20 mouse cellular contexts compared by ENCODE assay signal in genomic region chr1:136120263-136120603, GRCm38 (mm10). TPM values are rescaled to one million over a fixed set of nuclear protein-coding genes. Genes with fewer than 3 reads are reported as not detected.
DNase-seq lines count a peak whose midpoint lies in the region; ATAC-seq and TF ChIP-seq lines count a peak whose summit lies in the region.
"Had no signal": no experiment of that assay in that cellular context is flagged by ENCODE, and none has a peak within 500 bp of the region (broad histone marks: within the 10 kb centered on the region; RNA-seq: fewer than 3 reads in every experiment).

No protein-coding gene starts in this region.

- no peaks in the 10 kb centered on the region for H3K36me3 ChIP-seq in intestine, postnatal 0 days (ENCODE audit: control insufficient read depth, insufficient read depth)
- no peaks in the 10 kb centered on the region for H3K36me3 ChIP-seq in intestine, embryonic 15.5 days
- peaks cover 15% of the 10 kb centered on the region for H3K36me3 ChIP-seq in megakaryocyte, embryonic 14.5 days (replicated peaks; ENCODE audit: low read length)
- H3K36me3 ChIP-seq in MEL (ENCODE audit: control insufficient read depth in 1 of 2, insufficient read depth in 2 of 2, low read length in 2 of 2): no peaks in the 10 kb centered on the region; a peak in 1 of 4 replicates
- no peaks in the 10 kb centered on the region for H3K36me3 ChIP-seq in forebrain, embryonic 10.5 days (replicated peaks)
- H3K36me3 ChIP-seq: embryonic facial prominence, embryonic 15.5 days; forebrain, embryonic 12.5 days; heart, embryonic 12.5 days; hindbrain, embryonic 15.5 days had no signal

- no peaks in the 10 kb centered on the region for H3K9me3 ChIP-seq in intestine, postnatal 0 days (ENCODE audit: control insufficient read depth)
- no peaks in the 10 kb centered on the region for H3K9me3 ChIP-seq in intestine, embryonic 15.5 days
- no peaks in the 10 kb centered on the region for H3K9me3 ChIP-seq in megakaryocyte, embryonic 14.5 days
- H3K9me3 ChIP-seq in MEL (replicated peaks; ENCODE audit: insufficient read depth, low read length): no peaks in the 10 kb centered on the region
- H3K9me3 ChIP-seq in forebrain, embryonic 10.5 days: no peaks in the 10 kb centered on the region
- H3K9me3 ChIP-seq: embryonic facial prominence, embryonic 15.5 days; forebrain, embryonic 12.5 days; heart, embryonic 12.5 days; hindbrain, embryonic 15.5 days had no signal

- no peak for TF ChIP-seq POLR2A in MEL (IDR thresholded peaks at IDR 0.05; ENCODE audit: control insufficient read depth in 1 of 2, insufficient read depth in 1 of 2, low read depth in 1 of 2, low read length in 2 of 2, poor library complexity in 1 of 2)
- peak; percentile 54 for TF ChIP-seq POLR2A in embryonic fibroblast, embryonic 13.5 days (IDR thresholded peaks at IDR 0.05; ENCODE audit: low read depth, low read length)

- no peak overlapping the region for H3K4me2 ChIP-seq in intestine, postnatal 0 days (replicated peaks; ENCODE audit: low read depth)
- no peak overlapping the region for H3K4me2 ChIP-seq in intestine, embryonic 15.5 days (replicated peaks)
- H3K4me2 ChIP-seq: embryonic facial prominence, embryonic 15.5 days; forebrain, embryonic 12.5 days; heart, embryonic 12.5 days; hindbrain, embryonic 15.5 days had no signal

- DNase-seq in MEL (ENCODE audit: low read depth, low spot score): no peak
- DNase-seq in forebrain, embryonic 10.5 days (ENCODE audit: extremely low spot score, low spot score): no peak
- DNase-seq in kidney, postnatal 36 days: no peak
- DNase-seq: adrenal gland, adult 2 months; adrenal gland, postnatal 25 days; cerebellum, adult 2 months; embryo, embryonic 11 days; gastrocnemius, postnatal 10 days; heart, adult 2 months had no signal

- peak; percentile 9; the same call in 1 of the 2 replicates for ATAC-seq in intestine, postnatal 0 days
- no peak; the same call in 1 of the 2 replicates for ATAC-seq in intestine, embryonic 15.5 days
- no peak for ATAC-seq in megakaryocyte, adult 5-6 weeks (ENCODE audit: poor library complexity, severe bottlenecking)
- ATAC-seq: forebrain, embryonic 16.5 days had no signal

- H3K27ac ChIP-seq in intestine, postnatal 0 days (ENCODE audit: low read depth, low read length): peak overlapping the region; percentile 93
- H3K27ac ChIP-seq in intestine, embryonic 15.5 days: no peak overlapping the region
- no peak overlapping the region for H3K27ac ChIP-seq in MEL (ENCODE audit: control insufficient read depth, low read depth, low read length)
- H3K27ac ChIP-seq in embryonic fibroblast, embryonic 13.5 days (ENCODE audit: insufficient read depth, low read length): no peak overlapping the region
- no peak overlapping the region for H3K27ac ChIP-seq in forebrain, embryonic 10.5 days
- H3K27ac ChIP-seq: embryonic facial prominence, embryonic 15.5 days; forebrain, embryonic 12.5 days; heart, adult 2 months; hindbrain, embryonic 15.5 days had no signal

- WGBS in intestine, postnatal 0 days: 32% methylated on average over 1 of the region's 1 CpGs
- WGBS in intestine, embryonic 15.5 days: 49% methylated on average over 1 of the region's 1 CpGs
- WGBS in forebrain, embryonic 10.5 days: 82% methylated on average over 1 of the region's 1 CpGs

- H3K4me1 ChIP-seq in intestine, postnatal 0 days (replicated peaks; ENCODE audit: control insufficient read depth, insufficient read depth, low read length): peaks cover 19% of the 10 kb centered on the region
- peaks cover 14% of the 10 kb centered on the region for H3K4me1 ChIP-seq in intestine, embryonic 15.5 days (replicated peaks)
- peaks cover 57% of the 10 kb centered on the region for H3K4me1 ChIP-seq in megakaryocyte, embryonic 14.5 days
- peaks cover 0 to 10% of the 10 kb centered on the region in 2 experiments; a peak in 2 of 4 replicates for H3K4me1 ChIP-seq in MEL (ENCODE audit: control insufficient read depth in 1 of 2, insufficient read depth in 2 of 2, low read length in 2 of 2)
- no peaks in the 10 kb centered on the region for H3K4me1 ChIP-seq in embryonic fibroblast, embryonic 13.5 days (ENCODE audit: control insufficient read depth, insufficient read depth, low read length)
- H3K4me1 ChIP-seq in forebrain, embryonic 10.5 days: peaks cover 23% of the 10 kb centered on the region

- no peaks in the 10 kb centered on the region for H3K27me3 ChIP-seq in intestine, postnatal 0 days (replicated peaks; ENCODE audit: control insufficient read depth, insufficient read depth, low read length)
- H3K27me3 ChIP-seq in intestine, embryonic 15.5 days (replicated peaks): no peaks in the 10 kb centered on the region
- peaks cover 27% of the 10 kb centered on the region for H3K27me3 ChIP-seq in megakaryocyte, embryonic 14.5 days (replicated peaks)
- no peaks in the 10 kb centered on the region for H3K27me3 ChIP-seq in MEL (ENCODE audit: control insufficient read depth in 1 of 2, insufficient read depth in 2 of 2, low read length in 2 of 2)
- no peaks in the 10 kb centered on the region for H3K27me3 ChIP-seq in forebrain, embryonic 10.5 days (ENCODE audit: poor library complexity, severe bottlenecking)
- H3K27me3 ChIP-seq: CH12.LX; embryonic facial prominence, embryonic 15.5 days; forebrain, embryonic 12.5 days; hindbrain, embryonic 15.5 days had no signal

- TF ChIP-seq RAD21 in MEL (IDR thresholded peaks at IDR 0.05; ENCODE audit: low read depth, low read length): no peak

- TF ChIP-seq CTCF in intestine, postnatal 0 days (IDR thresholded peaks at IDR 0.05; ENCODE audit: low read depth): no peak
- no peak for TF ChIP-seq CTCF in MEL (IDR thresholded peaks at IDR 0.05 in 2 of 3, conservative IDR thresholded peaks at IDR 0.05 in 1 of 3; ENCODE audit: control insufficient read depth in 1 of 3, insufficient read depth in 1 of 3, low read depth in 2 of 3, low read length in 3 of 3, poor library complexity in 1 of 3, severe bottlenecking in 1 of 3)
- no peak for TF ChIP-seq CTCF in embryonic fibroblast, embryonic 13.5 days (IDR thresholded peaks at IDR 0.05; ENCODE audit: borderline replicate concordance, insufficient read depth, low read length)

- no peak for TF ChIP-seq EP300 in MEL (IDR thresholded peaks at IDR 0.05; ENCODE audit: low read depth in 1 of 2, low read length in 2 of 2)

- H3K79me2 ChIP-seq in MEL (ENCODE audit: control insufficient read depth, insufficient read depth, low read length, poor library complexity): no peaks in the 10 kb centered on the region

- H3K9ac ChIP-seq in intestine, postnatal 0 days (ENCODE audit: low read depth, low read length): no peak overlapping the region
- no peak overlapping the region for H3K9ac ChIP-seq in intestine, embryonic 15.5 days
- no peak overlapping the region for H3K9ac ChIP-seq in MEL (ENCODE audit: control insufficient read depth, low read depth, low read length, poor library complexity, severe bottlenecking)
- H3K9ac ChIP-seq: embryonic facial prominence, embryonic 15.5 days; forebrain, embryonic 12.5 days; heart, embryonic 12.5 days; hindbrain, embryonic 15.5 days had no signal

- no peak overlapping the region for H3K4me3 ChIP-seq in intestine, postnatal 0 days (ENCODE audit: low read depth, low read length)
- no peak overlapping the region for H3K4me3 ChIP-seq in intestine, embryonic 15.5 days (replicated peaks)
- peak overlapping the region; percentile 50 for H3K4me3 ChIP-seq in megakaryocyte, embryonic 14.5 days (replicated peaks)
- no peak overlapping the region for H3K4me3 ChIP-seq in MEL (ENCODE audit: control insufficient read depth in 1 of 2, insufficient read depth in 1 of 2, low read depth in 2 of 2, low read length in 2 of 2)
- no peak overlapping the region for H3K4me3 ChIP-seq in embryonic fibroblast, embryonic 13.5 days (ENCODE audit: insufficient read depth, low read length)
- no peak overlapping the region for H3K4me3 ChIP-seq in forebrain, embryonic 10.5 days
- H3K4me3 ChIP-seq: embryonic facial prominence, embryonic 15.5 days; forebrain, embryonic 12.5 days; heart, adult 2 months; heart, embryonic 12.5 days; hindbrain, embryonic 15.5 days had no signal

TF ChIP-seq in MEL, 35 proteins besides CTCF, POLR2A, EP300 and RAD21:
- TF ChIP-seq ZC3H11A (IDR thresholded peaks at IDR 0.05; ENCODE audit: low read depth, low read length) (no peak), CHD1 (IDR thresholded peaks at IDR 0.05; ENCODE audit: low read depth, low read length) (no peak), TCF12 (IDR thresholded peaks at IDR 0.05; ENCODE audit: low read depth, low read length) (no peak), KAT2A (conservative IDR thresholded peaks at IDR 0.05; ENCODE audit: low read depth, low read length) (no peak), ETS1 (IDR thresholded peaks at IDR 0.05; ENCODE audit: low read depth, low read length) (0 out of 2 replicates have a peak, but pooled peaks have one; percentile 8), NELFE (IDR thresholded peaks at IDR 0.05; ENCODE audit: low read depth, low read length) (no peak), RCOR1 (IDR thresholded peaks at IDR 0.05; ENCODE audit: low read depth, low read length) (no peak)

RNA-seq across cellular contexts. Expression of gene Kif21b, which starts 11.0 kb away (rescaled TPM):
- 5.5 and 6.4 TPM in 2 replicates for polyA plus RNA-seq in intestine, postnatal 0 days (2015; fragmentation: Nextera tagmentation; extraction: Ambion mirVana)
- polyA plus RNA-seq in intestine, embryonic 15.5 days (2015; fragmentation: Nextera tagmentation; extraction: Ambion mirVana): 4.1 and 5.9 TPM in 2 replicates
- 8.3 and 9.3 TPM in 2 replicates for polyA plus RNA-seq in megakaryocyte, embryonic 14.5 days (2012; ENCODE audit: insufficient read depth, low replicate concordance)
- 41.1 and 48.0 TPM in 2 replicates for total RNA-seq in megakaryocyte, adult 5-6 weeks (2015)
- total RNA-seq in megakaryocyte, adult 5-6 weeks (2017): 36.3 and 46.1 TPM in 2 replicates
- 4.0 and 7.6 TPM in 2 replicates for total RNA-seq in MEL (2012; rRNA removed)
- 10 to 100 TPM in 1 of 2 experiments, not detected in 1; 34.0 TPM for polyA plus RNA-seq in MEL (2012; ENCODE audit: insufficient read depth in 1 of 2, insufficient read length in 2 of 2, low read depth in 1 of 2, low replicate concordance in 2 of 2, missing spikeins in 1 of 2)
- polyA plus RNA-seq in embryonic fibroblast, embryonic 13.5 days (2011; ENCODE audit: insufficient read length, low read depth, missing spikeins): 14.1 and 19.4 TPM in 2 replicates
- 5.8 and 8.8 TPM in 2 replicates for polyA plus RNA-seq in forebrain, embryonic 10.5 days (2016; fragmentation: Nextera tagmentation; extraction: Ambion mirVana)
